Mouse (Mus musculus) intestine, embryonic 16.5 days (tissue): ENCODE data around the gene Ddit4. TPM values are rescaled to one million over a fixed set of nuclear protein-coding genes. Genes with fewer than 3 reads are reported as not detected.

Source experiments
- ATAC-seq: fragments of 200-750 bp; cut with Nextera tagmentation; 2 replicates; pipeline ENCODE4 v1.8.0; 2017; ENCODE audit warnings: moderate TSS enrichment, moderate library complexity
- H3K27ac ChIP-seq: fragments of 300-500 bp; sonication (generic); 2 replicates; pipeline ENCODE4 v1.5.1; 2014; ENCODE audit warnings: mild to moderate bottlenecking, low read length
- H3K27me3 ChIP-seq: fragments of 300-500 bp; sonication (generic); replicated peaks from 2 replicates; pipeline ENCODE4 v1.6.1; 2014; ENCODE audit warnings: low read length, control low read depth, mixed read lengths; ENCODE audit not compliant: control insufficient read depth, insufficient read depth
- H3K36me3 ChIP-seq: fragments of 300-500 bp; sonication (generic); 2 replicates; pipeline ENCODE4 v1.6.1; 2014; ENCODE audit warnings: low read length, control low read depth; ENCODE audit not compliant: control insufficient read depth, insufficient read depth
- H3K4me1 ChIP-seq: fragments of 300-500 bp; sonication (generic); 2 replicates; pipeline ENCODE4 v1.6.1; 2014; ENCODE audit warnings: low read length, control low read depth, mixed read lengths; ENCODE audit not compliant: control insufficient read depth, insufficient read depth
- H3K4me2 ChIP-seq: fragments of 300-500 bp; sonication (generic); 2 replicates; pipeline ENCODE4 v1.6.1; 2014; ENCODE audit warnings: low read depth, low read length, control low read depth
- H3K4me3 ChIP-seq: fragments of 300-500 bp; sonication (generic); 2 replicates; pipeline ENCODE4 v1.5.1; 2014; ENCODE audit warnings: mild to moderate bottlenecking, low read length
- H3K9ac ChIP-seq: fragments of 300-500 bp; sonication (generic); 2 replicates; pipeline ENCODE4 v1.6.1; 2014; ENCODE audit warnings: low read depth, low read length
- H3K9me3 ChIP-seq: fragments of 300-500 bp; sonication (generic); 2 replicates; pipeline ENCODE4 v1.6.1; 2016; ENCODE audit warnings: low read length, control low read depth; ENCODE audit not compliant: control insufficient read depth
- WGBS: fragments of 180-500 bp; shearing (Covaris S2); extraction: QIAGEN DNeasy Blood & Tissue Kit; methylation state at CpG from one replicate; pipeline ENCODE4 v1.1.7; 2014; 5-methylcytosine and 5-hydroxymethylcytosine counted together
- polyA plus RNA-seq: library from polyadenylated mRNA; unstranded; fragments of >200 nt; fragmentation: Nextera tagmentation; extraction: Ambion mirVana; gene quantifications from 2 replicates; pipeline ENCODE4 v1.2.1, GENCODE M21; 2015

The Ddit4 gene
- polyA plus RNA-seq, 1 experiment from 2014 or later: 33.1 TPM

GRCm38 (mm10) chr10:59902606-59902990 is 49.0 kb downstream of the Ddit4 start:
- 51% methylated on average over 8 of the region's 8 CpGs for WGBS
- Histone ChIP-seq H3K9ac (0 out of 2 replicates have a peak overlapping the region, but pooled peaks have one; percentile 15), H3K4me1 (peaks cover 41% of the 10 kb centered on the region)

GRCm38 (mm10) chr10:59901986-59902605 is 49.5 kb downstream of the Ddit4 start:
- Histone ChIP-seq H3K4me3 (no peak overlapping the region), H3K27ac (peak overlapping the region; percentile 31; the same call in 1 of the 2 replicates), H3K4me1 (peaks cover 38% of the 10 kb centered on the region), H3K36me3 (no peaks in the 10 kb centered on the region), H3K9me3 (no peaks in the 10 kb centered on the region), H3K9ac (no peak overlapping the region), H3K27me3 (no peaks in the 10 kb centered on the region), H3K4me2 (no peak overlapping the region)
- 70% methylated on average over 8 of the region's 8 CpGs for WGBS
- no peak for ATAC-seq

More at GRCm38 (mm10) chr10:59902606-59902990, 49.0 kb downstream of the Ddit4 start:
- Histone ChIP-seq H3K36me3 (no peaks in the 10 kb centered on the region), H3K27ac (peak overlapping the region; percentile 31; the same call in 1 of the 2 replicates), H3K4me3 (no peak overlapping the region), H3K9me3 (no peaks in the 10 kb centered on the region), H3K27me3 (no peaks in the 10 kb centered on the region), H3K4me2 (no peak overlapping the region)
- ATAC-seq: no peak

- ATAC-seq: no peak
- Histone ChIP-seq H3K4me3 (no peak overlapping the region), H3K36me3 (0 out of 2 replicates have a peak, but pooled peaks cover under 1% of the 10 kb centered on the region), H3K4me2 (no peak overlapping the region), H3K27me3 (no peaks in the 10 kb centered on the region), H3K9me3 (no peaks in the 10 kb centered on the region), H3K9ac (no peak overlapping the region), H3K4me1 (peaks cover 41% of the 10 kb centered on the region), H3K27ac (peak overlapping the region; percentile 6)
- WGBS: 89% methylated on average over 1 of the region's 1 CpGs
Observed at GRCm38 (mm10) chr10:59901463-59901862, 50.2 kb downstream of the Ddit4 start.

GRCm38 (mm10) chr10:59900939-59901338 is 50.7 kb downstream of the Ddit4 start:
- 58% methylated on average over 4 of the region's 4 CpGs for WGBS
- H3K4me1 ChIP-seq: peaks cover 41% of the 10 kb centered on the region
- no peak overlapping the region for H3K4me2 ChIP-seq
- no peaks in the 10 kb centered on the region for H3K27me3 ChIP-seq
- H3K4me3 ChIP-seq: no peak overlapping the region
- ATAC-seq: no peak
- H3K27ac ChIP-seq: peak overlapping the region; percentile 97
- H3K9me3 ChIP-seq: no peaks in the 10 kb centered on the region
- H3K9ac ChIP-seq: no peak overlapping the region
- peaks cover 5% of the 10 kb centered on the region; the same call in 1 of the 2 replicates for H3K36me3 ChIP-seq

- Histone ChIP-seq H3K9me3 (no peaks in the 10 kb centered on the region), H3K4me2 (peak overlapping the region; percentile 43), H3K36me3 (peaks cover 9% of the 10 kb centered on the region; the same call in 1 of the 2 replicates), H3K4me1 (peaks cover 41% of the 10 kb centered on the region), H3K27ac (peak overlapping the region; percentile 97), H3K9ac (peak overlapping the region; percentile 71), H3K4me3 (peak overlapping the region; percentile 4; the same call in 1 of the 2 replicates), H3K27me3 (no peaks in the 10 kb centered on the region)
- WGBS: 34% methylated on average over 4 of the region's 4 CpGs
- ATAC-seq: no peak
Observed at GRCm38 (mm10) chr10:59900174-59900435, 51.5 kb downstream of the Ddit4 start.

Other genes starting within 250 kb of the Ddit4 start
- gene Micu1, start 249.4 kb downstream of the Ddit4 start, polyA plus RNA-seq: 80.8 and 82.1 TPM in 2 replicates
- gene Dnajb12, start 72.3 kb downstream of the Ddit4 start, polyA plus RNA-seq: 26.6 and 27.6 TPM in 2 replicates
- gene Ascc1, start 51.0 kb upstream of the Ddit4 start, polyA plus RNA-seq: 47.2 and 47.3 TPM in 2 replicates
- 94.0 and 97.8 TPM in 2 replicates for gene Anapc16, start 51.3 kb upstream of the Ddit4 start, polyA plus RNA-seq
- gene Spock2, start 154.4 kb upstream of the Ddit4 start, polyA plus RNA-seq: 3.4 and 3.6 TPM in 2 replicates